Mouse (Mus musculus): ENCODE data around the gene Olfr583. TPM values are rescaled to one million over a fixed set of nuclear protein-coding genes. Genes with fewer than 3 reads are reported as not detected.

Olfr583 gene
- polyA plus RNA-seq (2012; rRNA removed) = not detected in 2 replicates

DNA sequence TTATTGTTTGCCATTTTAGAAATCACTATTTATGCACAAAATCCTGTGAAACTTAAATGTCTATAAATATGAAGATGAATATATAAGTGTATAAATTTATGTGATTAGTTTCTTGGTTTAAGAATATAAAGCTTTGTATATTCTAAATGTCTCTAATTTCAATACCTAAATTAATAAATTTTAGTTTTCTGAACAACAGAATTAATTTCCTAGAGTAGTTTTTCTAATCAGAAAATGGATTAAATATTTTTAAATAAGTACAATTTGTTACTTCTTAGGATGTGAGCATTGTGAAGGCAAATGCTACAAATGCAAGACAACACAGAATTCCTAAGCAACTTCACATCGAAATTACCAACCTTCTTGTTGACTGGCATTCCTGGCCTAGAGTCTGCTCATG is at the start of gene Olfr583:
Gene Olfr583, plus strand, starts transcription at position 301 of the 400 bp plus-strand sequence.

DNA sequence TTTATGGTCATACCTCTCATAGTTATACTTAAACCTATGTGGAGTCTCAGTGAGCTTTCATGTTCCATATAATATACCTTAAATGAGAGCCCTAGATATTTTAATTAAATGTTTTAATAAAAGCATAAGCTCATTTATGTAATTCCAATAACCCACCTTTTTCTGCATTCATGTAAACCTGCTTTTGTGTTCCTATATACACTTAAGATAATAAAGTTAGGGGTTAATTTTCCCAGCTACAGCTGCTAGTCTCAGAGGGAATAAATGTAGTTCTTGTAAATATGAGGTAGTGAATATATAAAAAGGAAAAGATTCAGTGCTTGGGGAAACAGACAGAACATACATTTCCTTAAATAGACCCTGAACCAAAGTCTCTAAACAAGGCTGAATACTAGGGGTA is 13.4 kb upstream of the Olfr583 start, which contains the start of gene Olfr582:
Gene Olfr582, plus strand, starts transcription at position 301 of the 400 bp plus-strand sequence.

DNA sequence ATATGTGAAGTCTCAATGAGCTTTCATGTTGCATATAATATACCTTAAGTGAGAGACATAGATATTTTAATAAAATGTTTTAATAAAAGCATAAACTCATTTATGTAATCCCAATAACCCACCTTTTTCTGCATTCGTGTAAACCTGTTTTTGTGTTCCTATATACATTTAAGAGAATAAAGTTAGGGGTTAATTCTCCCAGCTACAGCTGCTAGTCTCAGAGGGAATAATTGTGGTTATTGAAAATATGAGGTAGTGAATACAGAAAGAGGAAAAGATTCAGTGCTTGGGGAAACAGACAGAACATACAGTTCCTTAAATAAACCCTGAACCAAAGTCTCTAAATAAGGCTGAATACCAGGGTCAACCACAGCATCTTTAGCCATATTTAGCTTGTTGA is 30.5 kb downstream of the Olfr583 start, which contains the start of gene Olfr584:
Gene Olfr584, plus strand, starts transcription at position 301 of the 400 bp plus-strand sequence.

DNA sequence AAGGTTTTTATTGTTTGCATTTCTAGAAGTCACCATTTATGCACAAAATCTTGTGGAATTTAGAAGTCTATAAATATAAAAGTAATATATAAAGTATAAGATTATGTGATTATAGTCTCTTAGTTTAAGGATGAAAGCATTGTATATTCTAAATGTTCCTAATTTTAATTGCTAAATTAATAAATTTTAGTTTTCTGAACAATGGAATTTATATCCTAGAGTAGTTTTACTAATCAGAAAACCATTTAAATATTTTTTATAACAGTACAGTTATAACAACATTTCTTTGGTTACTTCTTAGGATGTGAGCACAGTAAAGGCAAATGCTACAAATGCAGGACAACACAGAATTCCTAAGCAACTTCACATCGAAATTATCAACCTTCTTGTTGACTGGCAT is 46.3 kb downstream of the Olfr583 start, which contains the start of gene Olfr585:
Gene Olfr585, plus strand, starts transcription at position 301 of the 400 bp plus-strand sequence.

Other genes with a start within 250 kb of the Olfr583 start
- gene Olfr564, start 247.8 kb upstream of the Olfr583 start, polyA plus RNA-seq (2012; rRNA removed) = not detected in 2 replicates
- not detected in 2 replicates for gene Olfr566, start 192.5 kb upstream of the Olfr583 start, polyA plus RNA-seq (2012; rRNA removed)
- not detected in 2 replicates for gene Olfr568, start 174.2 kb upstream of the Olfr583 start, polyA plus RNA-seq (2012; rRNA removed)
- not detected in 2 replicates for gene Olfr569, start 160.4 kb upstream of the Olfr583 start, polyA plus RNA-seq (2012; rRNA removed)
- not detected in 2 replicates for gene Olfr570, start 156.7 kb upstream of the Olfr583 start, polyA plus RNA-seq (2012; rRNA removed)
- gene Olfr571, start 133.8 kb upstream of the Olfr583 start, polyA plus RNA-seq (2012; rRNA removed) = 0.05 and 0.11 TPM in 2 replicates
- not detected in 2 replicates for gene Olfr572, start 126.9 kb upstream of the Olfr583 start, polyA plus RNA-seq (2012; rRNA removed)
- not detected in 2 replicates for gene Olfr573-ps1, start 108.7 kb upstream of the Olfr583 start, polyA plus RNA-seq (2012; rRNA removed)
- not detected in 2 replicates for gene Olfr574, start 102.8 kb upstream of the Olfr583 start, polyA plus RNA-seq (2012; rRNA removed)
- gene Olfr575, start 92.5 kb upstream of the Olfr583 start, polyA plus RNA-seq (2012; rRNA removed) = not detected in 2 replicates
- not detected in 2 replicates for gene Olfr576, start 88.6 kb upstream of the Olfr583 start, polyA plus RNA-seq (2012; rRNA removed)
- gene Olfr577, start 75.4 kb upstream of the Olfr583 start, polyA plus RNA-seq (2012; rRNA removed) = not detected in 2 replicates
- gene Olfr578, start 62.0 kb upstream of the Olfr583 start, polyA plus RNA-seq (2012; rRNA removed) = not detected in 2 replicates
- not detected in 2 replicates for gene Olfr582, start 13.3 kb upstream of the Olfr583 start, polyA plus RNA-seq (2012; rRNA removed)
- gene Olfr584, start 30.6 kb downstream of the Olfr583 start, polyA plus RNA-seq (2012; rRNA removed) = not detected in 2 replicates
- gene Olfr585, start 46.4 kb downstream of the Olfr583 start, polyA plus RNA-seq (2012; rRNA removed) = not detected in 2 replicates
- gene Olfr586, start 74.3 kb downstream of the Olfr583 start, polyA plus RNA-seq (2012; rRNA removed) = not detected in 2 replicates
- not detected in 2 replicates for gene Olfr588-ps1, start 89.6 kb downstream of the Olfr583 start, polyA plus RNA-seq (2012; rRNA removed)
- not detected in 2 replicates for gene Olfr589, start 105.1 kb downstream of the Olfr583 start, polyA plus RNA-seq (2012; rRNA removed)
- gene Olfr591, start 127.0 kb downstream of the Olfr583 start, polyA plus RNA-seq (2012; rRNA removed) = not detected in 2 replicates
- not detected in 2 replicates for gene Olfr592, start 133.5 kb downstream of the Olfr583 start, polyA plus RNA-seq (2012; rRNA removed)
- gene Olfr593, start 160.6 kb downstream of the Olfr583 start, polyA plus RNA-seq (2012; rRNA removed) = not detected in 2 replicates
- not detected in 2 replicates for gene Olfr594, start 165.7 kb downstream of the Olfr583 start, polyA plus RNA-seq (2012; rRNA removed)
- gene Usp17ld, start 201.2 kb downstream of the Olfr583 start, polyA plus RNA-seq (2012; rRNA removed) = not detected in 2 replicates

All from central nervous system, embryonic 11.5 days (tissue).